Mouse (Mus musculus) forebrain, embryonic 11.5 days (tissue): ENCODE data around the gene Cant1. TPM values are rescaled to one million over a fixed set of nuclear protein-coding genes. Genes with fewer than 3 reads are reported as not detected.
"Not testable (repeated sequence)": the region's sequence is repeated elsewhere in the genome, so short reads cannot be mapped to it uniquely, and the experiment has no call there.

Experiments used
- ATAC-seq: fragments of 200-750 bp; cut with Nextera tagmentation; replicated peaks from 2 replicates; pipeline ENCODE4 v1.8.0; 2017; ENCODE audit warnings: moderate TSS enrichment; ENCODE audit not compliant: low FRiP score
- DNase-seq: peaks from one replicate; pipeline ENCODE4 v3.0.0-alpha.2; 2017; ENCODE audit warnings: low spot score
- H3K27ac ChIP-seq: fragments of 300-500 bp; sonication (generic); 2 replicates; pipeline ENCODE4 v1.5.1; 2014; ENCODE audit warnings: low read depth, low read length
- H3K27me3 ChIP-seq: fragments of 300-500 bp; sonication (generic); 2 replicates; pipeline ENCODE4 v1.6.1; 2014; ENCODE audit warnings: mild to moderate bottlenecking, low read length, mixed read lengths; ENCODE audit not compliant: control insufficient read depth, insufficient read depth
- H3K36me3 ChIP-seq: fragments of 300-500 bp; sonication (generic); 2 replicates; pipeline ENCODE4 v1.6.1; 2014; ENCODE audit warnings: mild to moderate bottlenecking, low read length, moderate library complexity, mixed read lengths; ENCODE audit not compliant: control insufficient read depth, insufficient read depth
- H3K4me1 ChIP-seq: fragments of 300-500 bp; sonication (generic); replicated peaks from 2 replicates; pipeline ENCODE4 v1.6.1; 2014; ENCODE audit warnings: low read length, mixed read lengths; ENCODE audit not compliant: control insufficient read depth, insufficient read depth
- H3K4me2 ChIP-seq: fragments of 300-500 bp; sonication (generic); 2 replicates; pipeline ENCODE4 v1.6.1; 2014; ENCODE audit warnings: low read depth, mild to moderate bottlenecking, low read length, moderate library complexity, mixed read lengths; ENCODE audit not compliant: severe bottlenecking
- H3K4me3 ChIP-seq: fragments of 300-500 bp; sonication (generic); 2 replicates; pipeline ENCODE4 v1.5.1; 2014; ENCODE audit warnings: low read depth, low read length
- H3K9ac ChIP-seq: fragments of 300-500 bp; sonication (generic); 2 replicates; pipeline ENCODE4 v1.6.1; 2014; ENCODE audit warnings: low read length
- H3K9me3 ChIP-seq: fragments of 300-500 bp; sonication (generic); 2 replicates; pipeline ENCODE4 v1.6.1; 2016; ENCODE audit warnings: low read length, mixed read lengths; ENCODE audit not compliant: control insufficient read depth
- WGBS: fragments of 180-500 bp; shearing (Covaris S2); extraction: QIAGEN DNeasy Blood & Tissue Kit; methylation state at CpG from one replicate; pipeline ENCODE4 v1.1.7; 2014; 5-methylcytosine and 5-hydroxymethylcytosine counted together
- polyA plus RNA-seq: library from polyadenylated mRNA; unstranded; fragments of >200 nt; fragmentation: Nextera tagmentation; extraction: Ambion mirVana; gene quantifications from 2 replicates; pipeline ENCODE4 v1.2.1, GENCODE M21; 2014

Gene Cant1
- polyA plus RNA-seq, 1 experiment from 2014 or later = 25.4 TPM

- not testable (repeated sequence) for H3K9me3 ChIP-seq, H3K4me2 ChIP-seq, H3K27ac ChIP-seq, DNase-seq, H3K27me3 ChIP-seq, H3K4me1 ChIP-seq, H3K36me3 ChIP-seq, H3K4me3 ChIP-seq, H3K9ac ChIP-seq, ATAC-seq
Observed at GRCm38 (mm10) chr11:118376323-118376722, 42.6 kb downstream of the Cant1 start.

GRCm38 (mm10) chr11:118375881-118376280 lies 43.0 kb downstream of the Cant1 start:
- DNase-seq (no peak), ATAC-seq (no peak)
- H3K4me3 ChIP-seq = no peak overlapping the region
- 92% methylated on average over 5 of the region's 5 CpGs for WGBS
- no peaks in the 10 kb centered on the region for H3K9me3 ChIP-seq
- H3K27me3 ChIP-seq = no peaks in the 10 kb centered on the region
- no peak overlapping the region for H3K27ac ChIP-seq
- no peaks in the 10 kb centered on the region for H3K36me3 ChIP-seq
- H3K4me1 ChIP-seq = no peaks in the 10 kb centered on the region
- H3K9ac ChIP-seq = no peak overlapping the region
- no peak overlapping the region for H3K4me2 ChIP-seq

GRCm38 (mm10) chr11:118375461-118375860 lies 43.4 kb downstream of the Cant1 start:
- H3K9me3 ChIP-seq = no peaks in the 10 kb centered on the region
- DNase-seq = no peak

GRCm38 (mm10) chr11:118375006-118375405 lies 43.9 kb downstream of the Cant1 start:
- no peak overlapping the region for H3K27ac ChIP-seq
- no peak overlapping the region for H3K9ac ChIP-seq
- no peaks in the 10 kb centered on the region for H3K27me3 ChIP-seq
- DNase-seq (no peak), ATAC-seq (no peak)
- H3K36me3 ChIP-seq = no peaks in the 10 kb centered on the region
- H3K9me3 ChIP-seq = no peaks in the 10 kb centered on the region
- H3K4me3 ChIP-seq = no peak overlapping the region
- H3K4me1 ChIP-seq = no peaks in the 10 kb centered on the region
- no peak overlapping the region for H3K4me2 ChIP-seq

More at GRCm38 (mm10) chr11:118375461-118375860, 43.4 kb downstream of the Cant1 start:
- Histone ChIP-seq H3K36me3 (no peaks in the 10 kb centered on the region), H3K4me1 (no peaks in the 10 kb centered on the region), H3K9ac (no peak overlapping the region), H3K27me3 (no peaks in the 10 kb centered on the region), H3K27ac (no peak overlapping the region), H3K4me3 (no peak overlapping the region), H3K4me2 (no peak overlapping the region)
- no peak for ATAC-seq
- 95% methylated on average over 8 of the region's 8 CpGs for WGBS

- 72% methylated on average over 5 of the region's 5 CpGs for WGBS
- Histone ChIP-seq H3K36me3 (no peaks in the 10 kb centered on the region), H3K9ac (no peak overlapping the region), H3K9me3 (no peaks in the 10 kb centered on the region), H3K4me2 (no peak overlapping the region), H3K4me1 (no peaks in the 10 kb centered on the region), H3K27me3 (no peaks in the 10 kb centered on the region), H3K4me3 (no peak overlapping the region), H3K27ac (no peak overlapping the region)
- DNase-seq (no peak), ATAC-seq (no peak)
Observed at GRCm38 (mm10) chr11:118374506-118374905, 44.4 kb downstream of the Cant1 start.

GRCm38 (mm10) chr11:118372641-118373040 lies 46.2 kb downstream of the Cant1 start:
- Histone ChIP-seq H3K9me3 (no peaks in the 10 kb centered on the region), H3K36me3 (no peaks in the 10 kb centered on the region), H3K4me3 (no peak overlapping the region), H3K4me1 (no peaks in the 10 kb centered on the region), H3K27me3 (no peaks in the 10 kb centered on the region), H3K27ac (no peak overlapping the region), H3K9ac (no peak overlapping the region), H3K4me2 (no peak overlapping the region)
- DNase-seq (no peak), ATAC-seq (no peak)
- 48% methylated on average over 7 of the region's 7 CpGs for WGBS

GRCm38 (mm10) chr11:118371876-118372275 lies 47.0 kb downstream of the Cant1 start:
- no peaks in the 10 kb centered on the region for H3K36me3 ChIP-seq
- no peak for DNase-seq
- WGBS = 85% methylated on average over 7 of the region's 7 CpGs

GRCm38 (mm10) chr11:118369657-118370056 lies 49.2 kb downstream of the Cant1 start:
- no peaks in the 10 kb centered on the region for H3K4me1 ChIP-seq
- no peak for ATAC-seq

More at GRCm38 (mm10) chr11:118371876-118372275, 47.0 kb downstream of the Cant1 start:
- H3K4me3 ChIP-seq = no peak overlapping the region
- H3K9me3 ChIP-seq = no peaks in the 10 kb centered on the region
- H3K4me2 ChIP-seq = no peak overlapping the region
- no peaks in the 10 kb centered on the region for H3K27me3 ChIP-seq
- H3K27ac ChIP-seq = no peak overlapping the region
- no peak overlapping the region for H3K9ac ChIP-seq
- no peak for ATAC-seq
- H3K4me1 ChIP-seq = no peaks in the 10 kb centered on the region

GRCm38 (mm10) chr11:118369251-118369650 lies 49.6 kb downstream of the Cant1 start:
- Histone ChIP-seq H3K4me1 (no peaks in the 10 kb centered on the region), H3K27ac (no peak overlapping the region), H3K4me3 (no peak overlapping the region), H3K9ac (no peak overlapping the region), H3K36me3 (no peaks in the 10 kb centered on the region), H3K27me3 (no peaks in the 10 kb centered on the region), H3K4me2 (no peak overlapping the region), H3K9me3 (no peaks in the 10 kb centered on the region)
- WGBS = 87% methylated on average over 5 of the region's 5 CpGs
- no peak for DNase-seq
- no peak for ATAC-seq

More at GRCm38 (mm10) chr11:118369657-118370056, 49.2 kb downstream of the Cant1 start:
- Histone ChIP-seq H3K9ac (no peak overlapping the region), H3K4me3 (no peak overlapping the region), H3K9me3 (no peaks in the 10 kb centered on the region), H3K27ac (no peak overlapping the region), H3K4me2 (no peak overlapping the region), H3K36me3 (no peaks in the 10 kb centered on the region), H3K27me3 (no peaks in the 10 kb centered on the region)
- WGBS = 78% methylated on average over 8 of the region's 8 CpGs
- no peak for DNase-seq
